Mouse (Mus musculus) olfactory bulb, adult 2 months (tissue): ENCODE results near the gene Strip1.

Experiments used
- CTCF ChIP-seq: fragments of 200-500 bp; IDR thresholded peaks from 2 replicates; pipeline ENCODE4 v1.5.1; 2012; ENCODE audit warnings: low read depth, mild to moderate bottlenecking, low read length, moderate library complexity; ENCODE audit not compliant: insufficient read depth
- POLR2A ChIP-seq: fragments of 200-500 bp; IDR thresholded peaks from 2 replicates; pipeline ENCODE4 v1.6.1; 2012; ENCODE audit warnings: mild to moderate bottlenecking, low read depth, low read length, moderate library complexity; ENCODE audit not compliant: insufficient read depth

GRCm38 (mm10) chr3:107577810-107578390 lies 53.6 kb downstream of the Strip1 start:
- TF ChIP-seq CTCF: no peak
- TF ChIP-seq POLR2A: no peak
